In genomic region chr19:14862654-14863468, GRCm38 (mm10) we compare ENCODE assay signal across 9 mouse cellular contexts.
DNase-seq lines count a peak whose midpoint lies in the region; ATAC-seq and TF ChIP-seq lines count a peak whose summit lies in the region.
"Had no signal": no experiment of that assay in that cellular context is flagged by ENCODE, and none has a peak within 500 bp of the region (broad histone marks: within the 10 kb centered on the region; RNA-seq: fewer than 3 reads in every experiment).

No protein-coding gene starts in this region.

- H3K9me3 ChIP-seq in kidney, postnatal 0 days (replicated peaks; ENCODE audit: low read length) = no peaks in the 10 kb centered on the region
- H3K9me3 ChIP-seq in embryonic facial prominence, embryonic 15.5 days (replicated peaks) = no peaks in the 10 kb centered on the region
- peaks cover 8% of the 10 kb centered on the region; the same call in 1 of the 2 replicates for H3K9me3 ChIP-seq in lung, postnatal 0 days (ENCODE audit: low read length)

- H3K9ac ChIP-seq in kidney, postnatal 0 days (ENCODE audit: low read depth, low read length) = no peak overlapping the region
- no peak overlapping the region for H3K9ac ChIP-seq in embryonic facial prominence, embryonic 15.5 days
- no peak overlapping the region for H3K9ac ChIP-seq in lung, postnatal 0 days (replicated peaks; ENCODE audit: low read depth)

- no peak overlapping the region for H3K4me2 ChIP-seq in kidney, postnatal 0 days (ENCODE audit: low read length)
- 0 out of 2 replicates have a peak overlapping the region, but pooled peaks have one; percentile 5 for H3K4me2 ChIP-seq in embryonic facial prominence, embryonic 15.5 days (replicated peaks)
- H3K4me2 ChIP-seq in lung, postnatal 0 days (replicated peaks; ENCODE audit: low read depth, low read length) = peak overlapping the region; percentile 34; the same call in 1 of the 2 replicates

- H3K4me3 ChIP-seq in kidney, postnatal 0 days (replicated peaks; ENCODE audit: low read depth, low read length) = no peak overlapping the region
- no peak overlapping the region for H3K4me3 ChIP-seq in kidney, adult 2 months (ENCODE audit: insufficient read depth, low read depth, low read length)
- no peak overlapping the region for H3K4me3 ChIP-seq in embryonic facial prominence, embryonic 15.5 days (replicated peaks)
- H3K4me3 ChIP-seq in lung, postnatal 0 days (ENCODE audit: low read depth, low read length) = no peak overlapping the region

- TF ChIP-seq EP300 in lung, postnatal 0 days (IDR thresholded peaks at IDR 0.05) = peak; percentile 71

- TF ChIP-seq CTCF in kidney, postnatal 0 days (IDR thresholded peaks at IDR 0.05; ENCODE audit: low read depth) = no peak
- no peak for TF ChIP-seq CTCF in kidney, adult 2 months (conservative IDR thresholded peaks at IDR 0.05; ENCODE audit: insufficient read depth, insufficient read length, low read depth, low read length)
- no peak for TF ChIP-seq CTCF in lung, postnatal 0 days (IDR thresholded peaks at IDR 0.05)

- no peak overlapping the region for H3K27ac ChIP-seq in kidney, postnatal 0 days
- no peak overlapping the region for H3K27ac ChIP-seq in kidney, adult 2 months (ENCODE audit: insufficient read depth, low read depth, low read length)
- no peak overlapping the region for H3K27ac ChIP-seq in embryonic facial prominence, embryonic 15.5 days (replicated peaks)
- H3K27ac ChIP-seq in lung, postnatal 0 days (ENCODE audit: low read length) = no peak overlapping the region

- no peaks in the 10 kb centered on the region for H3K36me3 ChIP-seq in kidney, postnatal 0 days (ENCODE audit: insufficient read depth, low read length)
- H3K36me3 ChIP-seq in kidney, adult 2 months (ENCODE audit: control insufficient read depth, insufficient read depth, low read length) = no peaks in the 10 kb centered on the region
- no peaks in the 10 kb centered on the region for H3K36me3 ChIP-seq in embryonic facial prominence, embryonic 15.5 days
- H3K36me3 ChIP-seq in lung, postnatal 0 days (ENCODE audit: insufficient read depth, low read length) = no peaks in the 10 kb centered on the region

- peak; percentile 26 to 32 for DNase-seq in cerebellum, postnatal 10 days
- no peak for DNase-seq in cerebellum, adult 9-10 months
- DNase-seq in kidney, postnatal 0 days (ENCODE audit: low spot score) = peak; percentile 39
- no peak for DNase-seq in kidney, adult 2 months
- peak; percentile 89 for DNase-seq in lung, postnatal 0 days (ENCODE audit: low spot score)
- no peak for DNase-seq in thymus, postnatal 4 days
- no peak for DNase-seq in layer of hippocampus, postnatal 36 days
- DNase-seq: adrenal gland, postnatal 14 days had no signal

- no peaks in the 10 kb centered on the region for H3K4me1 ChIP-seq in kidney, postnatal 0 days (replicated peaks; ENCODE audit: insufficient read depth, low read length)
- no peaks in the 10 kb centered on the region for H3K4me1 ChIP-seq in kidney, adult 2 months (ENCODE audit: control insufficient read depth, insufficient read depth, low read length)
- no peaks in the 10 kb centered on the region for H3K4me1 ChIP-seq in embryonic facial prominence, embryonic 15.5 days
- H3K4me1 ChIP-seq in lung, postnatal 0 days (ENCODE audit: insufficient read depth, low read depth, low read length) = no peaks in the 10 kb centered on the region

- no peaks in the 10 kb centered on the region for H3K27me3 ChIP-seq in kidney, postnatal 0 days (ENCODE audit: insufficient read depth, low read length)
- H3K27me3 ChIP-seq in kidney, adult 2 months (replicated peaks; ENCODE audit: control insufficient read depth, insufficient read depth, low read length) = no peaks in the 10 kb centered on the region; the same call in 1 of the 2 replicates
- H3K27me3 ChIP-seq in embryonic facial prominence, embryonic 15.5 days = 0 out of 2 replicates have a peak, but pooled peaks cover 5% of the 10 kb centered on the region
- H3K27me3 ChIP-seq in lung, postnatal 0 days (replicated peaks; ENCODE audit: insufficient read depth, low read length) = no peaks in the 10 kb centered on the region

- ATAC-seq in kidney, postnatal 0 days (replicated peaks; ENCODE audit: low FRiP score, low read depth) = no peak
- peak; percentile 65; the same call in 1 of the 2 replicates for ATAC-seq in embryonic facial prominence, embryonic 15.5 days (ENCODE audit: insufficient number of reproducible peaks, low FRiP score, low TSS enrichment, low read depth)
- peak; percentile 90 for ATAC-seq in lung, postnatal 0 days

- TF ChIP-seq POLR2A in kidney, adult 2 months (IDR thresholded peaks at IDR 0.05; ENCODE audit: low read depth, low read length) = no peak

- WGBS in kidney, postnatal 0 days = 38% methylated on average over 13 of the region's 13 CpGs
- 51% methylated on average over 13 of the region's 13 CpGs for WGBS in kidney, adult 2 months
- 21% methylated on average over 13 of the region's 13 CpGs for WGBS in embryonic facial prominence, embryonic 15.5 days
- 25% methylated on average over 13 of the region's 13 CpGs for WGBS in lung, postnatal 0 days

Comparison
In these comparisons a context has a peak if more than half of its experiments do, and no peak if none do; other contexts are left out.
1. DNase-seq: peak in cerebellum, postnatal 10 days (2 of 2), kidney, postnatal 0 days (single experiment) and lung, postnatal 0 days (single experiment); none in cerebellum, adult 9-10 months (single experiment), kidney, adult 2 months (single experiment), thymus, postnatal 4 days (single experiment) and layer of hippocampus, postnatal 36 days (0 of 2).